Mouse (Mus musculus) MEL (cell line): ENCODE results near the gene Cpsf4l.

Experiments used
- CTCF ChIP-seq, 3 experiments: IDR thresholded peaks in 2 of 3; conservative IDR thresholded peaks in 1 of 3; 2 replicates each; pipeline ENCODE4 v1.5.1; 2011 to 2012; ENCODE audit warnings: low read length in 3 of 3, low read depth in 2 of 3, mild to moderate bottlenecking in 2 of 3, improper control_type of control experiment in 1 of 3, inconsistent platforms in 1 of 3, mixed read lengths in 1 of 3, moderate library complexity in 1 of 3; ENCODE audit not compliant: control insufficient read depth in 1 of 3, insufficient read depth in 1 of 3, poor library complexity in 1 of 3, severe bottlenecking in 1 of 3
- GATA1 ChIP-seq: IDR thresholded peaks from 2 replicates; pipeline ENCODE4 v1.6.1; 2011; ENCODE audit warnings: low read depth, low read length, improper control_type of control experiment
- MYC ChIP-seq: IDR thresholded peaks from 2 replicates; pipeline ENCODE4 v1.6.1; 2011; ENCODE audit warnings: low read depth, mild to moderate bottlenecking, low read length, improper control_type of control experiment, moderate library complexity
- ZNF384 ChIP-seq: IDR thresholded peaks from 2 replicates; pipeline ENCODE4 v1.6.1; 2012; ENCODE audit warnings: low read depth, mild to moderate bottlenecking, inconsistent platforms, low read length, improper control_type of control experiment

DNA sequence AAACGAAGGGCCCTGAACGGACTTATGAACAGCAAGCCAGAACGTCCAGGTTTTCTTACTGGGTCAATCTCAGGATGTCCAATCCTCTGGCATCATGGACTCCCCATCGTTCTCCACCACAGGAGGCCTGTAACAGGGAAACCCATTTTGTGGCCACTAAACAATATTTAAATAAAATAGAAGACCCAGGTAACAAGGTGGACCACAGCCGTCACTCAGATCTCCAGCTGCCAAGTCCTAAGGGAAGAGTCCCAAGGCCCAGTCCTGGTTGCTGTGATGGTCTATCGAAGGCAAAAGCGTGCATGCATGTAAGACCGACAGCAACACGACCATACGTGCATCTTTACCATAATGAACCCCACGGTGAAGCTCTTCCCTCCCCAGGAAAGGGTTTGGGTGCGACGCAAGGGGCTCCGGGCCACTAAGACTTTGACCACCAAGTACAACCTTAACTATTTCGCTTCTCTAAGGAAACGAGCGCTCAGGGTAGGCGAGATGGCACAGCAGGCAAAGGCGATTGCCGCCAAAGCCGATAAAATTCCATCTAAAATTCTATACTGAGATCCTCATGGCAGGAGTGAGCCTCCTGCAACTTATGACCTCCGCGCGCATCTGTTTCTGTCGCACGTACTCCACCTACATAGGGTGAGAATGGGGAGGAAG, 61.0 kb downstream of the Cpsf4l start, which contains the start of gene Cog1:
- TF ChIP-seq GATA1 (no peak), CTCF (IDR thresholded peaks at IDR 0.05 in 2 of 3, conservative IDR thresholded peaks at IDR 0.05 in 1 of 3; ENCODE audit: control insufficient read depth in 1 of 3, insufficient read depth in 1 of 3, low read depth in 2 of 3, low read length in 3 of 3, poor library complexity in 1 of 3, severe bottlenecking in 1 of 3) (no peak), MYC (no peak), ZNF384 (no peak)
